Mouse (Mus musculus): ENCODE data around the gene Zfp607b.

The Zfp607b gene

DNA sequence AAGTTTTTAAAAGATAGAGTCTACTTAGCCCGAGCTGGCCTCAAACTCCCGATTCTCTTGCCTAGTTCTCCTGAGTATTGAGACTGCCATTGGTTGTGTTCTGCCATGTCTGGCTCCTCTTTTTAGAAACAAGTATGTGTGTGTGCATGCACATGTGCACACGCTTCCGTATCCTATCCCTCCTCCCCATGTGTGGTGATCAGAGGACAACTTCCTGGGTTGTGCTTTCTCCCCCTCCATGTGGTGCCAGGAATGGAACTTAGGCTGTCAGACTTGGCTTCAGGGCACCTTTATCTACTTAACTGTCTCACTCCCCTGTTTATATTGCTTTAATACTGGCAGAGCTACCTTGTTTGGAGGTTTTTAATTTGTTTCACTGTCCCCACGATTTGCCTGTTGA, 3.9 kb upstream of the Zfp607b start:
- no peak for DNase-seq (ENCODE audit: low spot score in 2 of 2)

DNA sequence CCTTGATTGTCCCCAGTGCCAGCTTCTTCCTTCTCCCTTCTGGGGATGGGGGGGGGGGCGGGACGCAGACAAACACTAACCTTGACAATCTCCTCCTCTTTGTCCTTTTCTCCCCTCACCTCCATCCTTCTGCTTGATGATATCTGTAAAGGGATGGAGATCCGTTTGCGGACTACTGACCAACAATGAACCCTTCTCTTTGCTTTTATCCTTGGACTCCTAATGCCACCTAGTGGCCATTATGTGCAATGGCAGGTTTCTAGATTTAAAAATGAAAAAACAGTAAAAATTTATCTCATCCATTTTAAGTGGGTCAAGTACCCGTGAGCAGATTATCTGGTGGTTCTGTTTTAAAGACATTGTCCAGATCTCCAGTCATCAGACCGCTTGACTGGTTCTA, 3.5 kb upstream of the Zfp607b start:
- DNase-seq (ENCODE audit: low spot score in 2 of 2), result no peak

DNA sequence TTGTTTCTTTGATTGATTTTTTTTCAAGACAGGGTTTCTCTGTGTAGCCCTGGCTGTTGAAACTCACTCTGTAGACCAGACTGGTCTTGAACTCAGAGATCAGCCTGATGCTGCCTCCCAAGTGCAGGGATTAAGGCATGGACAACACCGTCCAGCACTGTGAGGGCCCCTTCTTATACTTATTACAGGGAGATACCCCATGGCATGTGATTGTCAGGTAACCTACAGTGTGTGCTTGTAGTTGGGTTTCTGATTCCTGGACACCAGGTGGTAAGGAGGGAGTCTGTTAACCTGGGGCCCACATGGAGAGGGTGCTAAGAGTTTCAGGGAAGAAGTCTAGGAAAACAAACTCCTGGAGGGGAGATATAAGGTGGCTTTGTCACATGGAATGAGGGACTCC, 2.1 kb upstream of the Zfp607b start:
- no peak for DNase-seq (ENCODE audit: low spot score in 2 of 2)

DNA sequence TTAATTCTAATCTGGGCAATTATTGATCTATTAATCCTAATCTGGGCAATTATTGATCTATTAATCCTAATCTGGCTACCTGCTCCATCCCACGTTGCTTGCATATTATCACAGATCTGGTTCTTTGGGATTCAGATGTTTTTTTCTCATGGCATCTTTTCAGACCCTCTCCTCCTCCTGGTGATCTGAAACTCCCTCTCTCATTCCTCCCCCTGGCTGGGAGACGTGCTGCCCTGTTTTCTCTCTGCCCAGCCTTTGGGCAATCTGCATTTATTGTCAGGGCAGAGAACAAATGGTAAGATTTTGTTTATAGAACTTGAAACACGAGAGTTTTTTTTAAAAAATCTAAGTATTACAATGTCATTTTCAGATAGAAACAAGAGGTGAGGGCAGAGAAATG, 1.3 kb upstream of the Zfp607b start:
- no peak for DNase-seq (ENCODE audit: low spot score in 2 of 2)

DNA sequence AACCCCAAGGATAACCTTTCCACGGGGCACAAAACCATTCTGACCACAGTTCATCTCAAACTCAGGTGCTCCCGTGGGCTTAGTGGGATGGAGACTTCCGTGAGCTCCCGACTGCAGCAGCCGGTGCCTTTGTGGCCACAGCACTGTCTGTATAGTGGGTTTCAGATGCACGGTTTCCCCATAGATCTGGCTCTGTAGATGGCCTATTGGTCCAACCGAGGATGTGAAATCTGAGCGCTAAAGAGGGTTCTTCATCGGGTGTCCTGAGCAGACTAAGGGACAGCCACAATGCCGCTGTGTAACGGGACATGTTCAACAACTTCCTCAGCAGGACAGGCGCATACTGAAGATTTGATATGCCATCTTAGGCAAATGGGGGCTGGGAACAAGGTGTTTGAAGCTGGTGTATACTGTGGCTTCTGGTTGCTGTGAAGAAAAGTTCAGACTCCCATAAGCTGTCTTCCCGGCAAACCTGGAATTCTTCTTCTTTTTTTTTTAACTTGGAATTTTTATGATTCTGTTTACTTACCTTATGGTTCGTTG, 823 bp upstream of the Zfp607b start:
- no peak for DNase-seq (ENCODE audit: low spot score in 2 of 2)

DNA sequence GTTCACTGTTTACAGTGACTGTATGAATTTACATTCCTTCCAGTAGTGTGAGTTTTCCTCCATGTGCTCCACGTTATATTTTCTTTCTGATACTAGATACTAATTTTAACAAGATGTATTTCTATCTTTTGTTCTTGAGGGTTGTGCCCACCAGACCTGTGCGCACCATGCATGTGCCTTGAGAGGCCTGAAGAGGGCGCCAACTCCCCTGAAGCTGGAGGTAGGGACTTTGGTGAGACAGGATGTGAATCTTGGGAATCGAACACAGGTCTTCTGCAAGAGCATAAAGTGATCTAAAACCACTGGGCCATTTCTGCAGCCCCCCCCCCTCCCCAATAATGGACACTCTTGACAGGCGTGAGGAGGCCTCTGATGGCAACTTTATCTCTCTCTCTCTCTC, 1.9 kb downstream of the Zfp607b start:
- no peak for DNase-seq (ENCODE audit: low spot score in 2 of 2)

DNA sequence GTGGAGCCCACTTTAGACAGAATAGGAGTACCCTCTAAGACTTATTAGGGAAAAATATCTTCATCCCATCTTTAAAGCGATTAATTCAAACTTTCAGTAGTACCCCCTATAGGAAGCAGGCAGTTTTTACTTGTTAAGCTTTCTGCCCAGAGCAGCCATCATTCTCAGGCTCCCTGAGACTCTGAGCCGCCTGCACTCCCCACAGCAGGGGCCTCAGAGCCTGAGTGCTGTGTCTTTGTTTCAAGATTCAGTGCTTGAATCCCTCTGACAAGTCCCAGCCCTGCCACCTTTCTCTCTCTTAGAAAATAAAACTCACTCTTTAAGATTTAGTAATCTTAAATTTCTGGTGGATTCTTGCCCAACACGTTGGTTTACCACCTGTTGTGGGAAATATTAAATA, 7.6 kb downstream of the Zfp607b start:
- DNase-seq (ENCODE audit: low spot score in 2 of 2), result no peak

DNA sequence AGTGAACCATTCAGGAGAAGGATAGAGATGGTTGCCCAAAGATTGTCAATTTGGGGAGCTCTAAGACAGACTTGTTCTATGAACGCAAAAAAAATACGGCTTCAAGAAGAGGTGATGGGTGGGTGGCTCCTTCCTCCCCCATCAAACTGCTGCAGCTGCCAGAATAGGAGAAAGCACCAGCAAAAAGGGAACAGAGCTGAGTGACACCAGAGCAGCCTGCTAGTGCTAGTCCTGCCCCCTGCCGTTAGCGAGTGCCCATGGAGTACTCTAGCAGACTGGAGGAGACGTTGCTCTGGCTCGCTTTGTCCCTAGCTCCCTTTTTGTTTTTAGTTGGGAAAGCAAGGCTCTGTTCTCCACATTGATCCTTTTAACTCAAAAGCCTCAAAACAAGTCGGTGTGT, 21.3 kb downstream of the Zfp607b start:
- no peak for DNase-seq (ENCODE audit: low spot score in 2 of 2)

DNA sequence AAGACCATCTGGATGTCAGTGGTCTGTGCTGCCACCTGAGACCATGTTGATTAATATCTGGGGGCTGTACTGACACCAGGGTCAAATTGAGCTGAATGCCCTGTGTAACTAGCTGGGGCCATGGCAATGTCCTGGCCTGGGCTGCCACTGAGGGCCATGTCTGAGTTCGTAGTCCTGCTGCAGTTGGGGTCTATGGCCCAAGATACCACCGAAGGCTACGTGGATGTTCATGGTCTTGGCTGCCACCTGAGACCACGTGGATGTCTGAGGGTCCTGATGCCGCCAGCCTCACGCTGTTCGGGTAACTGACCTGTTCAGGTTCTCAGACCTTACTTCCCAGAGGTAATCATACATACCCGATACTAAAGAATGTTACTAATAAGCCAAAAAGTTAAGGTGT, 32.8 kb downstream of the Zfp607b start:
- no peak for DNase-seq (ENCODE audit: low spot score in 2 of 2)

DNA sequence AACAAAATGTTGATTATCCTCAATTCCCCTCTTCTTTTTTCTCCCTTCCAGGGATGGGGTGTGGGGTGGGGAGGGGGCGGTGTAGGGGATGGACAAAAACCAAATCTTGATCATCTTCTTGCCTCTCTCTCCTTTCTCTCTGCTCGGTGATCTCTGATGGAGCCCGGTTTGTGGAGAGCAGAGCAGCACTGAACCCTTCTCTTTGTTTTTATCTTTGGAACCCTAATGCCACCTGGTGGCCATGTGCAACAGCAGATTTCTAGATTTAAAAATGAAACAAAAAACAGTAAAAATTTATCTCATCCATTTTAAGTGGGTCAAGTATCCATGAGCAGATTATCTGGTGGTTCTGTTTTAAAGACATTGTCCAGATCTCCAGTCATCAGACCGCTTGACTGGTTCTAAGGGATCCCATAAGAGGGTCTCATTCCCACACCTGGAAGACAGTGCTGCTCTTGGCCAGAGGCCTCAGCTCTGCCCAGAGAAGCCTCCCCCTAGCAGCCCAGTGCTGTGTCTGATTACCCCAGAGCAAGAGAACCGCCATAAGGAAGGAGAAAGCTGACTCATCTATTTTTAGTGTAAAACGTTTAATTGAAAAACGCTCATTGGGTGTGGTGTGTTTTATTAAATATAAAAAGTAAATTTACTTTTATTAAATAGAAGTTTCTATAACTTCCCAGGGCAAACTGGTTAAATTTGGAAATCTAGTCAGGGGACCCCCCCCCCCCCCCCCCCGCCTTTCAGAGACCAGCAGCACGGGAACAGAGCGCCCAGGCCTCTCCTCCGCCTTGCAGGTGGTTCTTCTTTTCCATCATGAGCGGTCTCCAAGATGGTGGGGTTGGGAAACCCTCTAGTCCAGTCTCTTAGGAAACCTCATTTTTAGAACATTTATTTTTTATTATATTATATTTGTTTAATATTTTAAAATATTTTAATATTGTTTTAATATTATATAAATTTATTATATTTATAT, 36.7 kb downstream of the Zfp607b start:
- DNase-seq (ENCODE audit: low spot score in 2 of 2), result peak; percentile 4 to 27

DNA sequence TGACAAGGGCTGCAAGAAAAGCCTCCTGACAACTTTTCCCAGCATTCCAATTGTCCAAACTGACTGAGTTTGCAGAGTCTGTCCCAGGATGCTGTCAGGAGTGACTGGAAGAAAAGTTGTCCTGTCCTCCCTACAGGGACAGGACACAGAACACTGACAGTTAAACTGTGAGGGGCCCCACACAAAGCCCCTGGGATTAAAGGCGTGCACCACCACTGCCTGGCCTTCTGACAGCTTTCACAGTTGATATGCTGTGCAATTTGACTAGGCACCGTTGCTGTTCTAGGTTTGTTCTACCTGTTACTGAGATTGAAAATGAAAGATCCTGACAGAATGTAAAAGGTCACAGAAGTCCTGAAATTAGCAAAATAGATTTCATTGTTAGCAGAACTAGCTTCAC, 38.3 kb downstream of the Zfp607b start:
- DNase-seq (ENCODE audit: low spot score in 2 of 2), result no peak

DNA sequence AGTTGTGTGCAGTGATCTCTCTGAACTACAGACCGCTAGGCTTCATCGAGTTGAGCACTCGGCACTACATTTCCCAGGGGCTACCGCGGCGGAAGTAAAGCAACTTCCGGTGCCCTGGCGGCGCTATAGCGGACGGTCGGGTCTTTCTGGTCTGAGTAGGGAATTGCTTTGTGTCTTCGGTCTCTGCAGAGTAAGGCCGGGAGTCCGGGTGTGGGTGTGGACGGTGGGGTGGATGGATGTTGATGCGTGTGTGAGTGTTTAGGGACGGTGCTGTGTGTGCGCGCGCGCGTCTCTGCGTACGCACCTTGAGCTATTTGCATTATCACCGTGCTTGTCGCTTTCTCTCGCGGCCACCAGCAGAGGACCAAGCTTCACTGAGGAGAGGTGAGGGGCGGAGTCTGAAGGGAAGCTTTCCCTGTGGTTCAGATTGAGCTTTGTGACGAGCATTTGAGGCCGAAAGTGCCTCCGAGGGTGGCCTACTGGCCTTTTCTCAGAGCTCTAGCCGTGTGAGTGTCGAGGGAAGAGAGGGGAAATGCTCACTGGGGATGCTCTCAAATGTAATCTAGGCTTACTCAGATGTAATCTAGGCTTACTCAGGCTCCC, 42.2 kb downstream of the Zfp607b start, which contains the start of gene Zfp60:
Gene Zfp60 (plus strand): TSS at position 109 of the 603 bp plus-strand sequence.
- DNase-seq (ENCODE audit: low spot score in 2 of 2), result peak; percentile 81 to 83

DNA sequence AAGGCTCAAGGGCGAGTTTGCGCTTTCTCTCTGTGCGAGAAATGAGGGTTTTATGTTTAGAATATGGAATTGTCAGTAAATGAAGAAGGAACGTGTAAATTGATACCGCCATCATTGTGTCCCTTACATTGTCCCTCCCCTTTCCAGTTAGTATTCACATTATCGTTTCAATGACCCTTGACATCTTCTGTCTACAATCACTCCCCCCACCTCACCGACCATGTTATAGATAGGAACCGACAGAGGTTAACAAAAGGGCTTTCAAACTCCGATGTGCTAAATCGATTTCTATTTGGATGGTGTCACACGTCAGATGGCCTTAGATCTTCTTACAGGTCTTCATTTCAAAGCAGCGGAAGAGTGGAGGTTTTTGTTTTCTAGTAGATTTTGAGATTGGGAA, 42.8 kb downstream of the Zfp607b start:
- no peak for DNase-seq (ENCODE audit: low spot score in 2 of 2)

DNA sequence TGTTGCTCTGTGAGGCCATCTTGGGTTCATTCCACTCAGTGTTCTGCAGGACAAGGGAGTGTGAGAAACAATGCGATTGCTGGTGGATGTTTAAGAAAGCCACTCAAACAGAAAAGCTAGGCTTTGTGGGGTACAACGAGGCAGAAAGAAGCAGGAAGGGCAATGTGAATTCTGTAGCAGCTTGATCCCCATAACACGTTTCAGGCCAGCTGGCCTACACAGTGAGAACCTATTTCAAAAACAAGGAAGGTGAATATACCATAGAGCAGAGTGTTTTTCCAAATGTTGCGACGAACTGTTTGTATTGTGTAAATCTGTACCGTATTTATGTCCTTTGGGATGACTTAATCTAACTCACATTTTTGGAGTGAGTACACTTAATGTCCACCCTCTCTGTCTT, 43.4 kb downstream of the Zfp607b start:
- no peak for DNase-seq (ENCODE audit: low spot score in 2 of 2)

DNA sequence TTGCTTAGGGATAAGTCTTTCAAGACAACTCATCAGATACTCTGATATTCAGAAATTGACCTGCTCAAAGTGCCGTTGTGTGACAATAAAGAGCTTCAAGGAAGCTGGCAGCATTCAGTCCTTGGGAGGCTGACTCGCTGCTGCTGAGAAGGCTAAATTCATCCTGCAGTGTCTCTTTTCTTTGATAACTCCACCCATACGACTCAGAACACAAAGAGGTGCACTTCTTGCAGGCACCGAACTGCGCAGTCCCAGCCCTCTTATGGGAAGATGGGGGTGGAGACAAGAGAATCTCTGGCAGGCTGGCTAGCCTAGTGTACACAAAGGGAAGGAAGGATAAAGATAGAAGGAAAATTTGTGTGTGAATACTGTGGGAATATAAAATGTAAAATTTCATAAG, 46.3 kb downstream of the Zfp607b start:
- no peak for DNase-seq (ENCODE audit: low spot score in 2 of 2)
